Mouse (Mus musculus) spleen, postnatal 14 days (tissue): ENCODE measurements around the gene Nrxn3.

ENCODE experiments used
- DNase-seq, 2 experiments: peaks; one replicate each; pipeline ENCODE4 v3.0.0; 2021 to 2022; ENCODE audit warnings: low spot score in 2 of 2

The Nrxn3 gene

DNA sequence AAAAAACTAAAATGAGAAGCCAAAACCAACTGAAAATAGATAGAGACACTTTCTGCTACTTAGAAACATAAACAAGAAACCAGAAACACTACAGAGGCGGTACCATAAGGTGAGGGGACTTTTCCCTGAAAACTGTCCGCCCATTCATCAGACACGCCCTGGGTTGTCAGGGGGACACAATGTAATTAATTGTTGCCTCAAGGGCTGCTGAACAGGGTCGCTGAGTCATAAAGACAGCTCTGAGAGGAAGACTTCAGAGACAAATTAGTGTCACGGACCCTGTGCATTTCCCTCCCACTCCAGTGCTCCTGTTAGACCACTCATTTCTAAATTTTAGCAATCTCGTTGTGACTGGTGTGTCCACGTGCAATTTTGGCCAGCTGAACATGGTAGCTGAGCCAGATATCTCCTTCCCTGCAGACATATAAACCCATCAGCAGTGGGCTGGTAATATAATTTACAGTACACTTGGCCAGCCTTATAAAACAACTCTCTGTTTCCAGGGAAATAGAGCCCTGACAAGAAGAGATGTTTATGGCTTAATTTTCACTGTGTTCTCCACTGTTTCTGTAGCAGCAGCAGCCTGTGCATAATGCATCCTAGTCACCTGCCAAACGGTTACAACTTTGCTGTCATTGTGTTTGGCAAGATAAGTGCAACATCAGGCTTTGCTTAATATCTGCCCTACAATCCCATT, 603.3 kb downstream of the Nrxn3 start:
- no peak for DNase-seq

GRCm38 (mm10) chr12:89331474-89332263, 609.0 kb downstream of the Nrxn3 start:
- no peak for DNase-seq

DNA sequence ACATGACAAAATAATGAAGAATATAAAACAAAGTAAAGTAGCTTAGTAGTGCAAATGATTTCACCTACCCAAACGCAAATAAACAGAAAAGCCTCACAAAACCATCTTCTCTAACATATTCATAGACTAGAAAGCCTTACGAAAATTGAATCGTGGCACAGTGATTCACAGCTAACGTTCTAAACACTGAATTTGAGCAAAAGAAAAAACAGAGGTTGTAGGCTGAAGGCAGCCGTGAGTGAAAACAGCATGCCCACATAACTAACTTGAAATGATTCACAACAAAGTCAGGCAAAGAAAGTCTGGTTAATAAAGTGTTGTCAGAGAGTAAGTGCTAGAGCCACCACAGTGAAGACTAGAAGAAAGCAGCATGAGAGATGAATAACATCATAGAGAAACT, 610.8 kb downstream of the Nrxn3 start:
- no peak for DNase-seq

- DNase-seq, result no peak
Measured at GRCm38 (mm10) chr12:89364850-89365249, 642.2 kb downstream of the Nrxn3 start.

GRCm38 (mm10) chr12:89369939-89370338, 647.3 kb downstream of the Nrxn3 start:
- DNase-seq, result no peak

DNA sequence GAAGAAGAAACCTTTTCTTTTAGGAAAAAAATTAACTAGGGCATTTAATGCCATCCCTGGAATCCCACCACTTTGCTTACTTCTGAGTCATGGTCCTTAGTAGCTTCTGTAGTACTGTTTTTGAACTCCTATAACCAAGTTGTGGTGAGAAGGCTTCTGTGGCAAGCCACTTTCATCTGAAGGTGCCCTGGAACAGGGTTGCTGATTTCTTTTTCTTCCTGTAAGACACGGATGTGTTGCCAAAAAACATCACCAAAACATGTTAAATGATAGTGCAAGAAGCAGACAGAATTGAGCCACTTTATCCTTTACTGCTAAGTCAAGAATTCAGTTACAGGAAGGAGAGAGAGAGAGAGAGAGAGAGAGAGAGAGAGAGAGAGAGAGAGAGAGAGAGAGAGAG, 653.9 kb downstream of the Nrxn3 start:
- no peak for DNase-seq

DNA sequence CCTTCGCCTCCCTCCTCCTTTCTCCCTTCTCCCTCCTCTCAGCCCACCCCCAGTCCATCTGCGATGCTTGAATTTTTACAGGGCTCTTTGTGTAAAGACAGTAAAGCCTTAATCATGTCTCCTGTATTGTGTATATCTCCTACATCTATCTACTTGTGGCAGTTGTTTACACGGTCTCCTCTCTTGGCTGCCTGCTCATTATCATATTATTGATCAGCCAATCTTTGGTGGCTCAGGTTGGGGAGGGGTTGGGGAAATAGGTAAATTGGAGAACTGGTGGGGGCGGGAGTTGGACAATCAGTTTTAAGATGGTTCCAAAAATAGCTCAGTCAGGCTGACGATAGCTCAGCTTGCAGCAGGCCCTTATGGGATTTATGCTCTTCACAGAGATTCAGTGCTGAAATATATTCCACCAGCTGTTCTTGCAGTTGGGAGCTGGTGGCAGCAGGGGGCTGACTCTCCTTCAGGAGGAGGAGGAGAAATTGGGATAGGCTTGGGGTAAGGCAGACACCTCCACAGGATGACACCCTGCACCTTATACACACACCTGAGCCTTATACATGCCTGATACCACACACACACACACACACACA, 654.5 kb downstream of the Nrxn3 start:
- no peak for DNase-seq

- no peak for DNase-seq
Measured at GRCm38 (mm10) chr12:89377687-89378086, 655.0 kb downstream of the Nrxn3 start.

GRCm38 (mm10) chr12:89383254-89383653, 660.6 kb downstream of the Nrxn3 start:
- no peak for DNase-seq

- no peak for DNase-seq
Measured at GRCm38 (mm10) chr12:89395121-89395792, 672.6 kb downstream of the Nrxn3 start.

DNA sequence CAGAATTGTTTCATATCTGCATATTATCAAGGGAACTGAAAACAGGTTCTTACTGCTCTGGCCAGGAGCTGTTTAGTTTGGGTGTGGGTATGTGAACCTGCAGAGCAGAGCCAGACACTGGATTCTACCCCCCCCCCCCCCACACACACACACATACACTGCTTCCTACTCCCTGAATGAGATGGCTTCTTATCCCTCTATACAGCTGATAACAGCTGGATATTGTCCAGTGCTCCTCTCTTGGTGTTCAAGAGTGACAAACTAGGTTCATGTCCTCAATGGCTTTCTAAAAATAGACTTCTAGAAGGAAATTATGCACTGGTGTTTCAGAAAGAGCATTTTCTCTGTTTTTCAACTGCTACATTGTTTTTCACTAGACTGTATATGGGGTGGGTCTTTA, 713.8 kb downstream of the Nrxn3 start:
- DNase-seq, result no peak

DNA sequence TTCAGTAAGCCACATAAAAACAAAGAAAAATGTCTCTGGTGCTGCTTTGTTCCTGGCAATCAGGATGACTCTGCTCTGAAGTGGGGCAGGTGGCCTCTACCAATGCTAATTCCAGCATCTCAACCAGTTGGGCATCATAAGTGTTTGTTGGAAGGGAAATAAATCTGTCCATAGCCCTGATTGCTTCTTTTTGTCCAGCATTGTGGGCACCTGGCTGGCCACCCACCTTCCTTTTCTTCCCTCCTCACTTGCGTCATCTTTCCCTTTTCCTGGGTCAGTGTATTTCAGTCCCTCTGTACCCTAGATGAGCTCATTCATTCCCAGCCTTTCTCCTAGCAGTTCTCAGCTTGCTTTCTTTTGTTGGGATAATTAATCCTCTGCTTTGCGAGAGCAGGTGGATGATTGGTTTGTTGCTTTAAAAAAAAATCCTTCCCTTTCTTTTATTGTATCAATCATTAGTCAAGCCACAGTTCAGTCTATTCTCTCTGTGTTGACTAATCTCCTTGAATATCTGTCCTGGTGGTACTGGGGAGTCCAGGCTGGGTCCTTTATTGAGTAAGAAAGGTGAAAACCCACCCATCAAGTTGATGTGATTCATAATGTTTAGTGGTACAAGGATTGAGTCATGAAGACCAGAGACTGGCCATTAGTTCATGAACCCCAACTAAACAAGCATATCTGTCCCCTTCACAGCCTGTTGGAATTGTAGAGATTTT, 719.8 kb downstream of the Nrxn3 start:
- no peak for DNase-seq

GRCm38 (mm10) chr12:89450667-89451298, 728.1 kb downstream of the Nrxn3 start:
- peak in 1 of 2 experiments; percentile 1 for DNase-seq

DNA sequence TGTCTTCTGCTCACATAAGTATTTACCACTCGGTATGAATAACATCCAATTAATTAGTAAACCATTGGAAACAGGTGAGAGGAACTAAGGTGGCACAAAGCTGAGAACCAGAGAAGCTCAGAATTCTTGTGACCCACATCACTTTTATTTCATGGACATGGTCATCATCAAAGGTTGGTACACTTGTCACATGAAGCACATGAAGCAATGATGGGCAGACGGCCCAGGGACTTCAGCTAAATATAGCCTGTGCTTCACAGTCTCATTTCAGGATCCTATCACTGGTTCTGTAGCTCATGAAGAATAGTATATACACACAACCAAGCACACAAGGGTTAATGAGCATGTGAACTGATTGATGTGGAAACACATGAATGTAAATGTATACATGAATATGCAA, 747.5 kb downstream of the Nrxn3 start:
- DNase-seq, result no peak

GRCm38 (mm10) chr12:89471289-89471688, 748.6 kb downstream of the Nrxn3 start:
- DNase-seq, result no peak

DNA sequence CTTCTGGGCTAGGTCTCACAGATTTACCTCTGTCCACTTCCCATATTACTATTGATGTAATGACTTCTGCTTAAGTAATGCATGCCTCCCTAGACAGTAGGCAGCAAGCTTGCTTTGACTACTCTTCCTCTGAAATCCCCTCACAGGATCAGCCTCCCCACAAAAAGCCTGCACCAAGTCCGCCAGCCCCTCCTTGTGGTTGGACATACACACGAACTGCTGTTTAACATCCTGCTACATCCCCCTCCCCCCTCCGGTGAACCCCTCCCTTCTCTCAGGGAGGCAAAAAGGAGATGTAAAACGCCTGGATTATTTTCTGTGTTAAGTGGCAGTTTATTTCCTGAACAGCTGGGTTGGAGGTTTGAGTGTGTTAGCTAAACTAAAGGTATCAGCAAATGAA, 749.2 kb downstream of the Nrxn3 start:
- no peak for DNase-seq

GRCm38 (mm10) chr12:89479096-89479495, 756.4 kb downstream of the Nrxn3 start:
- no peak for DNase-seq

DNA sequence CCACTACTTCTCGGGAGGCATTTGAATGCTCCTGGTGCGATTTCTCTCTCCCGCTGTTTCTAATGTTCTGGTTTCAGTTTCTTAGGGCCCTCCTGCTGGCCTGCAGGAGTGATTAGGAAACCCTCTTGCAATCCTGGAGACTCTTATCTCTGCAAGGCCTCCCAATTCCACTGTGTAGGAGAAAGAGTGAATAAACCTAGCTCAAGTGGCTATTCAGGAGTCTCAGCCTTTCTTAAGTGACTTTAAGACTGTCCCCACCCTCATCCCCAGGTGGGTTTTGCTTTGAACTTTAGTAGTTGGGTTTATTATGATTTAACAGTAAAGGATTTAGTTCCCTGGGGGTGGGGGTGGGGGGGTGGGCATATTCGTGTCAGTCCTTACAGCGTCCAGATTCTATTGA, 759.5 kb downstream of the Nrxn3 start:
- no peak for DNase-seq

DNA sequence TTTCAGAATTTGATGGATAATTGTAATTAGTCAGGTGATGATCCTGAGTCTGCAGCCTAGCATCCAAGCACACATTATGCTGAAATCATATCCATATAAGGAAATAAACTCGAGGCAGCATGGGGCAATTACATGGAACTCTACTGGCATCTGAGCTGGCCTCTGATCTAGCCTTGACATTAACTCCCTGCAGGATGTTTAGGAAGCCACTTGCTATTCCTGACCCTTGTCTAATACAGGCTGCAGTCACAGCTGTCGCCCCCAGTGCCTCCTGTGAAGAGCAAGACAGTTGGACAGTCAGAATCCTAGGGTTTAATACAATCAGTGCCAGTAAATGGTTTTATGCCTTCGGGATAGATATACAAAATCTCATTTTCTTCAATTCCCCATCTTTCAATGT, 781.4 kb downstream of the Nrxn3 start:
- DNase-seq, result no peak

DNA sequence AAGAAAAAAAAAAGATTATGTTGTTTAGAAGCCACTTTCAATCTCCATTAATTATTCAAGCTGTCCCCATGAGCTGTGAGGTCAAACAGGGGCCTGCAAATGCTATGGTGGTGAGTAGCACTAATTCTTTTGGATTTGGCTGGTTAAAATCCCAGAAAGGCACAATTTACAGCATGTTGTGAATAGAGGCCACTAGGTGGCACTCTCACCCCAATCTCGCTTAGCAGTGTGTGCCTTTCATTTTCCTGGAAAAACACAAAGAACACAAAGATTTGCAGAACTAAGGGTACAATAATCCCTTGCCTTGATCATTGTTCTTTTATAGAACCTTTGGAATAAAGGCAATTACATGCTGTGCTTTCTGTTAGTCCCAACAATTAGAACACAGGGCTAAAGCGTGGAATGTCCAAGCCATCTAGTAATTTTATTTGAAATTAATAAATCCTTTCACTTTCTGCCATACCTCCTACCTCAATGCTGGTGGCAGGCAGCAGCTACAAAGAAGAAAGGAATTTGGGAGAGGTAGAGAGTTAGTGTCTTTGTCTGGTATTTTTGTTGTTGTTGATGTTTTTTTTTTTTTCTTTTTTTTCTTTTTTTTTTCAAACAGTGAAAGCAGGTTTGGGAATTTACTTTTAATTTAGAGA, 782.6 kb downstream of the Nrxn3 start:
- no peak for DNase-seq

DNA sequence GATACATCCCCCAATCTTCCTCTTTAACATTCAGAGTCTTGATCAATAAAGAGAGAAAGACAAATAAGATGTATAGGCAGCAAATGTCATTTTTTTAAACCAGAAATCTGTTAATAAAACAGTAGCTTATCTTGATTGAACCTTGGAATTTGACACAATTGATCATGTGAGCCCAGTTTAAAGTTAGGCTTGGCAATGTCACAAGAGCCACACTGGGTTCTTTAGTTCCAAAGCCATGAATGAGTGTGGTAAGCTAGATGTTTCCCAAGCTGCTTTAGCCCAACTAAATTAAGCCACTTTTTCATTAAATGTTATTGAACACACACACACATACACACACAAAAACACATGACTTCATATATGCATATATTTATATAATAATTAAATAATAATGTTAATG, 786.3 kb downstream of the Nrxn3 start:
- no peak for DNase-seq
